Mouse (Mus musculus) inflammation-experienced regulatory T-cells, adult 6 months (primary cell): ENCODE results near the gene Ret. TPM values are rescaled to one million over a fixed set of nuclear protein-coding genes. Genes with fewer than 3 reads are reported as not detected.
A peak's percentile ranks its signal among the peaks of the same experiment; 100 is the strongest.

Experiments
- ATAC-seq: one replicate; pipeline ENCODE4 v1.8.0; 2017
- polyA plus RNA-seq, 3 experiments: library from polyadenylated mRNA; unstranded; fragments of 100-300 nt; shearing (Covaris generic); gene quantifications; one replicate each; pipeline ENCODE4 v1.2.1; 2017

Gene Ret
- under 1 TPM; 0.23 to 0.91 (median 0.40) TPM for polyA plus RNA-seq

DNA sequence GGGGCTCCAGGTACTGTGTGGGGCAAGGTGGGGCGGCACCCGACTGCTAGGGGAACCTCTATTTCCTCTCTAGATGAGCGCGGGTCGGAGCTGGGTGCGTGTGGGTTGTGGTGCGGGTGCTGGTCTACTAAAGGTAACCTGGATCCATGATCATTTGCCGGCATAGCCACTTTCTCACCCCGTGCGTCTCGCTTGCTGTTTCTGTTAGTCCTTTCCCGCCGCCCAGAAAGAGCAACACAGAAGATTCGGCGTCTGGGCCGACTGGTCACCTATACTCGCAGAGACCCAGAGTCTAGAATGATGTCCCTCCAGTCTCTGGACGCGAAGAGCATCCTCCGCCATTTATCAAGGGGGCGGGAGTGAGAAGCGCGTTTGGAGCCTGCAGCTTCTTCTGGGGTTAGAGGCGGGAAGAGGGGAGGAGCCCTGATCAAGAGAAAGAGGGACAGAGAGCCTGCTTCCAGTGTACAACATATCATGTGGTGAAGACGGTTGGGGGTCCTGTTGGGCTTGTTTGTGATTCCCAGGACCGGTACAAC, at the start of gene Ret:
TSS of gene Ret (minus strand) at position 279 of the 536 bp plus-strand sequence.
- ATAC-seq = no peak

DNA sequence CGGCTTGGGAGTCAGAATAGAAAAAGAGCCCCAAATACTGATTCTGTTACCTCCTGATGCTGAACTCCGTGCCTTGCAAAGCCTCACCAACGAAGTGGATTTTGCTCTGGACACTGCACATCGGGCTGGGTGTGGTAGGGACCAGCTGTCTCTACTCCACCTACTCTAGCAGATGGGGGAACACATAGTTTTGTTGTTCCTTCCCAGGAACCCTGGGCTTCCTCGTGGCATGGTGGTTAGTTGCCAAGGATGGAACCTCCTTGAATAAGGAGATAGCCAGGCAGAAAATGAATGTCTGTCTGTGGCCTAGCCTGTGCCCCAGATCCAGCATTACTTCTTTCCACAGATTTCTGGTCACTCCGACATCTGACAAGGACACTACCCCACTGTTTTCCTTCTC, 49.6 kb upstream of the Ret start:
- ATAC-seq = no peak

GRCm38 (mm10) chr6:118244106-118244505, 46.6 kb upstream of the Ret start:
- no peak for ATAC-seq

GRCm38 (mm10) chr6:118242941-118243340, 45.4 kb upstream of the Ret start:
- ATAC-seq = no peak

DNA sequence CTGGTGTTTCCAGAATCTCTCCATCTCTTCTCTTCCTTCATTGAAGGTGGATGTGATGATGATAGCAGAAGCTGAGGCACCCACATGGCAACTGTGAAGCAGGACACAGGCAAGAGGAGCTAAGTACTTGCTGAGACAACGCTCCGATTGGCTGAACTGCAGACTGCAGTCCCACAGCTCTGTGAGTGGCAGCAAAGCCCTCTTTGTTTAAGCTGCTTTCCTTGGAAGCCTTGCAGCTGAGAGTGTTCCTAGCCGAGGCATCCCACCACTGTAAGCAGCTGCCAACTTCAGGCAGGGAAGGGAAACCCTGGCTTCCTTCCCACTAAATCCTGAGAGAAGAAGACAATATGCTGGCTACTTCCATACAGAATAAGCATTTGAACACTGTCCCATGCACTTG, 28.6 kb upstream of the Ret start:
- no peak for ATAC-seq

DNA sequence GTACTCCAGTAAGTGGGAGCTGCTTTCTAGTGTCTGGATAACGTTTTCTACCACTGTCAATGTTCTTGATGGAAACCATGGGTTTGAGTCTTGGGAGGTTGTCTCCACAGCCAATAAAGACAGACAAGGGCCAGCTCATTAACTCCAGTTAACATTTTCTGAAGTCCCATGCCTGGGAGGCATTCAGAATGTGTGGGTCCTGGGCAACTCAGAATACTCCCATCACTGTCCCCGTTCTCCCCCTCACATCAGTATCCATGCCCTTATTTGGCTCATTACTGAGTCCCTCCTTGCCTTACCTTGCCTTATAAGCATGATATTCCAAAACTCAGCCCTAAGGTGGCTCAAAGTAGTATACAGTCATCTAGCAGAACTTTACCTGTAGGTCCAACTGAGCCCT, 25.0 kb upstream of the Ret start:
- ATAC-seq = no peak

GRCm38 (mm10) chr6:118215676-118216075, 18.2 kb upstream of the Ret start:
- no peak for ATAC-seq

DNA sequence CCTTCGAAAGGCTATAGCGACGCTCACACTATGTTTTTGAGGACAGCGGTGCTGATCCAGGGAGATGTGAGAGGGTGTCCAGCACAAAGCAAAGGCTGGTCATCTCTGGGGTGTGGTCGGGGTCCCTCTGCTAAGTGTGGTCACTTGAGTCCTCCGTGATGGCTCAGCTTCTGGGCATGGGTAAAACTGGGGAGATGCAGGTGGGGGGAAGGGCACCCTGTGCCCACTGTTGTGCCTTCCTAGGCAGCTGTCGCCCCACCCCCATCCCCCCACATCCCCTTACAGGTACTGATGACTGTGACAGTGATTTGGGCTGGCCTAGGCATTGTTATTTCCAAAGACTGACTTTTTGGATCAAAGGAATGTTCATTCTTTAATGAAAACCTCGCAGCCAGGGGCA, 10.8 kb upstream of the Ret start:
- no peak for ATAC-seq

GRCm38 (mm10) chr6:118206386-118206785, 8.9 kb upstream of the Ret start:
- no peak for ATAC-seq

GRCm38 (mm10) chr6:118205176-118205890, 7.8 kb upstream of the Ret start:
- no peak for ATAC-seq

GRCm38 (mm10) chr6:118204112-118204511, 6.6 kb upstream of the Ret start:
- ATAC-seq = no peak

- no peak for ATAC-seq
Observed at GRCm38 (mm10) chr6:118196751-118197439, 623 bp downstream of the Ret start.

GRCm38 (mm10) chr6:118195108-118195507, 2.4 kb downstream of the Ret start:
- no peak for ATAC-seq

DNA sequence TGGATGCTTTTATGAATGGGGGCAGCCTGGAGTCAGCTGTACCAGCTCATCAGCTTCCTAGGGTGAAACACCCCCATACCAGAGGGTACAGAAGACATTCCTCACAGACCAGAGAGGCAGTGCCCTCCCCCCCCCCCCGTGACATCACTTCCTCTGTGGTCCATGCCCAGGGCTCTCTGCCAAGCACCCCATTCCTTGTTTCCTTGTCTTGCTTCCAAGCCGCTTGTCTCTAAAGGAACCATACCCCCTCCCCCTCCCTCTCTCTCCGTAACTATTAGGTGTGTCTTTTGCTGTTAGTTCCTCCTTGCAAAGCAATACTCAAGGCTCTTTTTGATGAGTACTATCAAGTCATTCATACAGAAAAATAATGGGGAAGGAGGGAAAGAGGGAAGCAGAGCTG, 4.6 kb downstream of the Ret start:
- ATAC-seq = no peak

DNA sequence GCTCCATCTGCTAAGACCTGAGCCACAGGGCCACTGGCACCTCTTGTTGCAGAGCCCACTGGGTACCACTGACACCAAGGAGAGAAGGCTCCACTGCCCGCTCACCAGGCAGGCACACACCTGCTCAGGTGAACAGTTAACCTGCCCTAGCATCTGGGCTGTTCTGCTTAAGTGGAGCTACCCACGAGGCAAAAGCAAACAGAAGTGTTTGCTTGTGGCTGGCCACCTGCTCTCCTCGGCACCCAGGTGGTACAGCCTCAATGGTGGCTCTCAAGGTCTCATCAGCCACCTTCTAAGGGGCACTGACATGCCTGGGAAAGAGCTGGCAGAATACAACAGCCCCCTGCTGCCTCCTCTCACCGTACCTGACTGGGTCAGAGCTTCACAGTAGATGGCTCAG, 5.3 kb downstream of the Ret start:
- ATAC-seq = no peak

DNA sequence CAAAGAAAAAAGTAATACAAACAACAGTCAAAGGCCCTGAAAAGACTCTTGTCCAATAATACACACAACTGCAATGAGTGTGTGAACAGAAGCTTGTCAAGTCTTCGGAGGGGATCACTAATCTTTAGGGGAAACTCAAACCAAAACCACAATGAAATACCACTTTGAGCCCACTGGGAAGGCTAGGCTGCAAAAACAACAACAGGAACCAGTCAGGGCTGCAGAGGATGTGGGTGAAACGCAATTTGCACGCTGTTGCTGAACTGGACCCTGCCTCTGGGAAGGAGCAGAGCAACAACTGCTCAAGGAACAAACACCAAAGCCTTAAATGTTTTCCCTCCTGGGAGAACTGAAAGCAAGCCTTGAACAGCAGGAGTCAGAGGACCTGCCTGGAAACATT, 7.8 kb downstream of the Ret start:
- no peak for ATAC-seq

DNA sequence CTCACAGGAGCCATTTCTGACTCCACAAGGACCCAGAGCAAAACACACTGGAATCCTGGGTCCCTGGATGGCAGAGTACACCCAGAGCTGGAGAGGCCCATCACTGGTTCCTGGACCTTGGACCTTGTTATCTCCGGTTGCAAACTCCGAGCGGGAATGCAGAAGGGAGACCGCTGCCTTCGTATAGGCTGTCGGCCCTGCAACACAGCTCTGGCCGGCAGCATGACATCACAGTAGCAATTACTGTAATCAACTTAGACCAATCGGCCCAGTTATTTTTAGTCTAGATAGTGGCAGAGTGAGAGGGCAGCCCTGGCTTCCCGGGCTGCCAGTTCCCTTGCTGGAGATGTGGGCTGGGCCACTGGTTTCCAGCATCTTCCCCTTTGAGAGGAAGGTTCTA, 8.9 kb downstream of the Ret start:
- ATAC-seq = no peak

- ATAC-seq = no peak
Observed at GRCm38 (mm10) chr6:118187285-118187641, 10.3 kb downstream of the Ret start.

- ATAC-seq = no peak
Observed at GRCm38 (mm10) chr6:118186620-118187284, 10.8 kb downstream of the Ret start.

DNA sequence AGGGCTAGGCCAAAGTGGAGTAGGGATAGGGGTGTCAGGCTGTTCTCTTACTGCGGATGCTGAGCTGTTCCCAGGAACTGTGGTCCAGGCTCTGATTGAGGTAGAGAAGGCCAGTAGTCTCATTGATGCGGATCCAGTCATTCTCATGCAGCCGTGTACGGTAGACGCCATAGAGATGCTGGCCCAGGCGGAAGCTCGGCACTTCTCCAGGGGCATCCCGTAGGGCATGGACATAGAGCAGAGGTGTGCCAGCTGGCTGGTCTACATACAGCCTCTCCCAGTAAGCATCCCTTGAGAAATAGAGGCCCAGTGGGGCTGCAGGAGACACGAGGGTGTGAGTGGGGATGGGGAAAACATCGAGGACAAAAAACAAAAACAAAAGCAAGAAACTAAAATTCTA, 13.4 kb downstream of the Ret start:
- no peak for ATAC-seq

GRCm38 (mm10) chr6:118180085-118180423, 17.5 kb downstream of the Ret start:
- ATAC-seq = no peak

- ATAC-seq = peak; percentile 85
Observed at GRCm38 (mm10) chr6:118179316-118180084, 18.0 kb downstream of the Ret start.

- no peak for ATAC-seq
Observed at GRCm38 (mm10) chr6:118173975-118174328, 23.6 kb downstream of the Ret start.
